Mouse (Mus musculus) spleen, postnatal 14 days (tissue): ENCODE data around the gene Ndufa4l2.

ENCODE experiments used
- DNase-seq, 2 experiments: peaks; one replicate each; pipeline ENCODE4 v3.0.0; 2021 to 2022; ENCODE audit warnings: low spot score in 2 of 2

Ndufa4l2 gene

DNA sequence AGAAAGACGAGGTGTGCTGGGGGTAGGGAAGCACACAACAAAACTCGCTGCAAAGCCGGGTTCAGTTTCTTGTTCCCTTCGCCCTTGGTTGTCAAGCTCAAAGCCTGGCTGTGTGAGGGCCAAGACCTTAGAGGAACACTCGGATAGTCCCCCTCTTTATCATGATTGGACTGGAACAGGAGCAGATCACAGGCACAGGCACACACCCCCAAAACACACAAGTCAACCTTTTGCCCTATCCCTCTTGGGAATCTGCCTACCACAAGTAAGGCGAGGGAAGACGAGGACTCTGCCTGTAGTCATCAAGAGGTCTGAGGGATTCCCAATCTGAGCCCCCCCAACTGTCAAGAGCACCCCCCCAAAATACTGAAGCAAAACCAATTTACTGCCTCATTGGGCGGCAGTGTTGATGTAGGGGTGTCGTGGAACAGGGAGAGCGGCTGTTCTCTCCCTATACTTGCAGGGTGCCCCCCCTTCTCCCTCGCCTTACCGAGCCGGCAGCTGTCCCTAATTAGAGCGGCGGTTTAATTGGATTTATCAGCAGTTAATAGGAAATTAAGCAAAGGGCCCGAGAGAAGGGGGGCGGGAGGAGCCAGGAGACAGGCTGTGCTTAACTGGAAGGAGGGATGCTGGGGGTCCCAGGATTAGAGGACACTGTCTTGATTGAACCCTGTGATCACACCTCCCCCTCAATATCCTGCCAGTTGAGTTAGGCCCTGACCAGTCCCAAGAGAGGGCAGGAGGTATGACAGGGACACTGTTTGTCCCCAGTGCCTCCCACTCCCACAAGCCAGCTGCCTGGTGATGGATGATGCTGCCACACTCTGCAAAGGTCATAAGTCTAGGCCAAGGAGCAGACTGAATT, 4.7 kb upstream of the Ndufa4l2 start:
- DNase-seq, result no peak

DNA sequence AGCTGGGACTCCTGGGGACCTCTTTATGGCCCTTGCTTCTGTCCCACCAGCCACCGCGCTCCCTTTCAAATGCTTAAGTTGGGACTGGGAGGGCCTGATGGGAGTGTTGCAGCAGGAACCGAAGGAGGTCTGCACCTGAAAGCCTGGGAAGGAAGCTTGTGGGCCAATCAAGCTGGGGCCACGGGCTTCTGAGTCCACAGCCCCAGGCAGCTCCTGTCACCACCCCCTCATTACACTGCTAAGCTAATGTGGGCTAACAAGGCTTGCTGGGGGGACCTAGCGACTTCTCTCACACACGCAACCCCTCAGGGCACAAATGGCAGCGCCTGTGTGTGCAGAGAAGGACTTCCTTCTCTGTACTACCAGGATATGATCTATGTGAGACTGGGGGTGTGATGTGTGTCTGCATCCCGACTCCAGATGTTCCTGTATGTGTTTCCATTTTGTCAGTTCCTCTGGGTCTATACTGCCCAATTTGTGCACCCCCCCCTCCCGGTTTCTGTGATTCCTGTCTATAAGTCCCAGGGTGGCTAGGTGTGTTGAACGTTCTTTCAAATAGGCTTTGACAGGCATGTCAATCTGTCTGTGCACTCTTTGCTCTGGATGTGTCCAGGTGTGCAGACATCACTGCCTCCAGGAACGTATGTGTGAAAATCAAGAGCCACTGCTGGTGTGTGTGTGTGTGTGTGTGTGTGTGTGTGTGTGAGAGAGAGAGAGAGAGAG, 3.7 kb upstream of the Ndufa4l2 start:
- no peak for DNase-seq

DNA sequence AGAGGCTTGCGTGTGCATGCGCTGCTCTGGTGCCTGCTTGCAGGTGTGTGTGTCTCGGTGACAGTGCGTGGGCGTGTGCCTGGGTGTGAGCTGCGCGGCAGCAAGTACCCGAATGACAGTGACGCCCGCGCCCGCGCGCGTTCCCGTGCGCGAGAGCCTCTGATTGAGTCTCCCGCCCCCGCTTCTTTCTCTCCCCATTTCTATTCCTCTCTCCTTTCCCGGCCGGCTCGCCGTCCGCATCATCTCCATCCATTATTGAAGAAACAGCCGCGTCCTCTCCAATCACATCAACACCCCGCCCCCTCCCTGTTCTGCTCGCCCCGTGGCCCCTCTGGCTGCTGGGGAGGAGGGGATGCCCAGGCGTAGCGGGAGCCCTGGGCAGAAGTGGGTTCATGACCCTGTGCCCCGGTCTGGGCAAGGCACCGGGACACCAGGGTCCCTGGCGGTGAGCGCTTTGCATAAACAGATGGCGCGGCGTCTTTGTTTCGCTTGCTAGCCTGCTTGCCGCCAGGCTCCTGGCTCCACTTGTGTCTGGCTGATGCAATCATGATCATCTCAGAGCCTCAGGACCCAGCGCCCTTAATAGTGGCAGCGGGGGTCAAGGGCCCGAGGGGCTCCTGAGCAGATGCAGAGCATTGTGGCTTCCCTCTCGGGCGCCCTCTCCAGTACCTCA, 3.0 kb upstream of the Ndufa4l2 start:
- DNase-seq, result no peak

DNA sequence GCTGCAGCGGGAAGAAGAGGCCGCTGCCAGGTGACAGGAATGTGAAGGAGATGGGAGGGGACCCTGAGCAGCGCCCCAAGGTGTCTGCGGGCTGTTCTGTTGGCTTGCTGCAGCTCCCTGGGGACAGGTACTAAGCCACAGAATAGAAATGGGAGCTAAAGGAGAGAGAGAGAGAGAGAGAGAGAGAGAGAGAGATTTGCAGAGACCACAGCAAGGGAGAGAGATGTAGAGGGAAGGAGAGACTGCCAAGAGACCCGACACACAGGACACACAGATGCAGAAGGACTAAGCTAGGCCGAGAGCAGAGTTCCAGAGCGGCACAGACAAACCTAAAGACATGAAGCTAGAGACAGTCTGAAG, 2.5 kb upstream of the Ndufa4l2 start:
- DNase-seq, result no peak

DNA sequence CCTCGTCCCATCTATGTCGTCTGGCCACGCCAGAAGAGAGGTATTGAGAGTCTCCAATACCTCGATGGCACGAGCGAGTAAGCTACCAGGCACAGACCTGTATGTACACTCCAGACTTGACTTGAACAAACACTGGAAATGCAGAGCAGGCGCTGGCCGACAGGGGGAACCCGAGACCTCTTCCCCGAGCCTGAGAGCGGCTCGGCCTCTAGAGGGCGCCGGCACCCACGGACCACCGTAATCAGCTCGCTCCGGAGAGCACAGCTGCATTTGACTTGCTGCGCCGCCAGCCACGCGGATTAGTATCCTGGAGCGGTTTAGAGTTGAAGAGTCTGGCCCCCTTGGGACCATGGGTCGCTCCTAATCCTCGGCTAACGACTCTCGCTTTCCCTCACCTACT, 2.0 kb upstream of the Ndufa4l2 start:
- peak; percentile 86 to 91 for DNase-seq

DNA sequence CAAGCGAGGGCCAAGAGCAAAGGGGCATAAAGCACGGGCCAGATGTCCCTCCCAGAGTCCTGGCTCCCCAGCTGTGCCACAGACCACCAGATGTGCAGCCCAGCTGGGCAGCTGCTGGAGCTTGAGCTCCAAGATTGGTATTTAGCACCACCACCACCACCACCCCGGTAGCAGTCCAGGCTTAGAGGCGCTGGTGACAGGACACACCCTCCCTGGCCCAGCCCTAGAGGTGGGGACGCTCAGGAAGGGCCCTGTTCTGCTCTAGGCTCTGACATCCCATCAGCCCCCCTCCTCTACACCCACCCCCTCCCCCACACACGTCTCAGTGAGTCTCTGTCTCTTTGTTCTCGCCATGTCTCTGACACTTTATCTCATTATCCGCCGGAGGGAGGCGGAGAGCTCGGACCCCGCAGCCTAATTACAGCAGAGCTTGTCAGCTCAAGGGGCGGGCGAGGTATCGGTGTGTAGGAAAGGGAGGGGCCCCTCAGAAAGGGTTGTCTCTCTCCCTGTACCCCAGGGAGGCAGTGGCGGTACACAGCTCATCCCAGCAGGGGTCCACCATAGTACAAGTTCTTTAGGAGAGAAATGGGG, 1.2 kb upstream of the Ndufa4l2 start:
- no peak for DNase-seq

DNA sequence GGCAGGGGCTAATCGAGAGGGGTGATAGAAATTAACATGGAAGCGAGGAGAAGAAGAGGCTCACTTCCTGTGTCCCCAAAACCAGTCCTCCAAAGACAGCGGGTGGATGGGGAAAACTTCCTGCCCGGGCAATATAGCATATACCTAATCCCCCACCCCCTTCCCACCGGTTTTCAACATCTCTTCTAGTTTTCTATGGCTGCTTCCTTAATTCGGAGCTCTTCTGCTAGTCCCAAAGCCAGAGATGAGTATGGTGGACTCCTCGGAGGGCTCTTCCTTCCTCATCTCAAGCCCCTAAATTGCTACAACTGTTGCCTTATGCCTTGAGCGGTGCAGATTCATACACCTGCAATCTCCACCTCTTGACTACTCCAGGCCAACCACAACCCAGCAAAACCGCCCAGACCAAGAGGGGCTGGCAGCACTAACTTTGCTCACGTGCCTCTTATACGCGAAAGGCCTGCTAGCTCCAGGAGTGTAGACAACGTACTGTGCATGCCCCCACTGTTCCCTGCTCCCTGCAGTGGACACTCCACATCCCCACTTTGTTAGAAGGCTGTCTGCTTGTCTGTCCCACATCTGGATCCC, 562 bp upstream of the Ndufa4l2 start:
- no peak for DNase-seq

DNA sequence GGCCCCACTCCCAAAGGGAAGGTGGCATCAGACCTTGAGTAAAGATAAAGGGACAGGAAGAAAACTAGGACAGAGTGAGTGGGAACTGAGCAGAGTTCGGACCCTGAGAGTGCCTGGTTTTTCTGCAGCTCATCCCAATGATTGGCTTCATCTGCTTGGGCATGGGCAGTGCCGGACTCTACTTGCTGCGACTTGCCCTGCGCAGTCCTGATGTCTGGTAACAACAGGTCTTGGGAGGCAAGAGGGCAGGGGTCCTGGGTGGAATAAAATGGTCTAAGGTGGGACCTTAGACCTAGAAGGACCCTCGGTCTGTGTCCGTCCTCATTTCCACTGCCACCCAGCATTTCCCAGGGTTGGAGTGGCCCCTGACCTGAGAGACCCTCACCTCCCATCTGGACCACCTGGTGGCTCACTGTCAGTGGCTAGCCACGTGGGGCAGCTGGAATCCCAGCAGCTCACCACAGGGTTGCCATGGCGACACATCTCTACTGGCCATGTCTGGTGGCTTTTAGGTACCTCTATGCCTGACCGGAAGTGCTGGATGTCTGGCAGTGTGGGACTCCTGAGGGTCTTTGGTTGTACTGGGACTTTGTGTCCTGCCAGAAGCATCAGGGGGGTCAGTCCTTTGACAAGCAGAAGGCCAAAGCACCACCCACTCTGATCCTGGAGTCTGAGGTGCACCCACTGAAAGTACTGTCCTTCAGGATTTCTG, 660 bp downstream of the Ndufa4l2 start:
- no peak for DNase-seq

DNA sequence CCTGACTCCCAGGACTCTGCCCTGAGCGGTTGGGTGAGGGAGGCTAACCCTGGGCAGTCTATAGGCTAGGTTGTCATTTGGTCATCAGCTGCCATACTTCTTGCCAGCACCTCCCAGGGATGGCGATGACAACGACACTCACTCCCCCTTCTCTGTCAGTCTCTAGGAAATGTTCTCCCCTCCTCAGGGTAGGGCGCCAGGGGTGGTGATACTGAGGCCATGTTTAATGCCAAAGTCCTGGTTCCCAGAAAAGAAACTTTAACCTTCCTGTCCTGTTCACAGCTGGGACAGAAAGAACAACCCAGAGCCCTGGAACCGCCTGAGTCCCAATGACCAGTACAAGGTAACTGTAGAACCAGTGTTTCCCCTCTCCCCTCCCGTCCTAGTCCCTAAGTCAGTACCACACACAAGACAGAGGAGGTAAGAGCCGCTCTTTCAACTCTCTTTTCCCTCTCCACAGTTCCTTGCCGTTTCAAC, 1.3 kb downstream of the Ndufa4l2 start:
- DNase-seq, result no peak

DNA sequence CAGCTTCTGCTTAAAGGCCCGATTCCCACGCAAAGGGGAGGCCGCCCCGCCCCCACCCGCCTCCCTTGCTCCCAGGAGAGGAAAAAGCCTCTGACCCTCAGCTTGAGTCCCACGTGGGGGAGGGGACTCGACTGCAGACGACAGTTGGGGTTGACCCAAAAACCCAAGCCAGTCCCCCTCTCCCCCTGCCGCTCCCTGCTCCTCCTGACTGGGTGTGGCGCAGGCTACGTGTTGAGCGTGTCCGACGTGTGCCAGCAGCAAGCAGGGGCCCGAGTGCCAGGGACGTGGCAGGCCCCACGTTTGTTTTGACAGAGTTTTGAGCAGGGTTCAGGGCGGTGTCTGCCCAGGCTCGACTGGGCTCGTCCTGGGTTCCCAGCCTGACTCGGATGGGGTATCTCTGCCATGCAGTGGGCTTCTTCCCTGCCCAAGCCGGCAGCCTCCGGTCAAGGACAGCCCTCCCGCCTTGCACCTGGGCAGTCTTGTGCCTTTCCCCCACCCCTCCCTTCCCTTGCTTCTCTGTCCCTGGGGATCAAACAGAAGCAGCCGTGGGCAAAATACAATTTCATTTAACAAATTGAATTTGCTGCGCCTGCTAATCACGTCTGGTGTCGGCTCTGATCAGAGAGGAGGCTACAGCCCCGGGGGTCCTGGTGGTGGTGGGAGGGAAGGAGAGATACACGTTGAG, 2.0 kb downstream of the Ndufa4l2 start:
- no peak for DNase-seq

DNA sequence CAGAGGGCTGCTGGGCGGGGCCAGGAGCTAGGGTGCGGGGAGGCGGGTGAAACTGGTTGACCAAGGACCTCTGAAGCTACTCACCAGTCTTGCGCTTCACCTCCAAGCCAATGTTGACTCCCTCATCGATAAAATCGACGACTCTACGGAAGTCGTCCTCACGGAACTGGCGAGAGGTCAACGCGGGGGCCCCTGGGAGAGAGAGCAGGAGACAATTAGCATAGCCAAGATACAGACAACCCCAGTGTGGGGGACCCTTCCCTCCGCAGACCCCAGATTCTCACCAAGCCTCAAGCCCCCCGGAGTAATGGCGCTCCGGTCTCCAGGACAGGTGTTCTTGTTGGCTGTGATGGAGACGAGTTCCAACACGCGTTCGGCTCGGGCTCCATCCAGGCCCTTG, 3.2 kb downstream of the Ndufa4l2 start:
- DNase-seq, result no peak

DNA sequence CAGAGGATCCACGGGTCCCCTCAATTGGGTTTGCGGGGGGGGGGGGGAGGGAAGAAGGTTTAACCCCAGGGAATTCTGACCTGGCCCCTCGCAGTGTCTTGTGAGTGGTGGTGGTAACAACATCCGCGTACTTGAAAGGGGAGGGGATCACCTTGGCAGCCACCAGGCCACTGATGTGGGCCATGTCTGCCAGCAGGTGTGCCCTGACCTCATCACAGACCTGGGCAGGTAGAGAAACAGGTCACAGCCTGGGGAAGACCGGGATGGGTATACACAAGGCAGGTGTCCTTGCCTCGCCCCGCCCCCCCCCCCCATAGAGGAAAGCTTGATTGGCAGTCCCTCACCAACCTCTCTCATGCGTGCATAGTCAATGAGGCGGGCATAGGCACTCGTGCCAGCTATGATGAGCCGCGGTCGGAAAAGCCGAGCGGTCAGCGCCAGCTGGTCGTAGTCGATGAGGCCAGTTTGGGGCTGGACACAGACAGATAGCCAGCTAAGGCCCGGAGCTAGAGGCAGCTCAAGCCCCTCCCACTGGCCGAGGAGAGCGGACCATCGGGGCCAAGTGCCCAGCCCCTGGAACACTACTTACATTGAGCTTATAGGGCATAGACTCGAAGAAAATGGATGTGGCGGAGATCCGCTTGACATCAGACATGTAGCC, 4.4 kb downstream of the Ndufa4l2 start:
- DNase-seq, result no peak

DNA sequence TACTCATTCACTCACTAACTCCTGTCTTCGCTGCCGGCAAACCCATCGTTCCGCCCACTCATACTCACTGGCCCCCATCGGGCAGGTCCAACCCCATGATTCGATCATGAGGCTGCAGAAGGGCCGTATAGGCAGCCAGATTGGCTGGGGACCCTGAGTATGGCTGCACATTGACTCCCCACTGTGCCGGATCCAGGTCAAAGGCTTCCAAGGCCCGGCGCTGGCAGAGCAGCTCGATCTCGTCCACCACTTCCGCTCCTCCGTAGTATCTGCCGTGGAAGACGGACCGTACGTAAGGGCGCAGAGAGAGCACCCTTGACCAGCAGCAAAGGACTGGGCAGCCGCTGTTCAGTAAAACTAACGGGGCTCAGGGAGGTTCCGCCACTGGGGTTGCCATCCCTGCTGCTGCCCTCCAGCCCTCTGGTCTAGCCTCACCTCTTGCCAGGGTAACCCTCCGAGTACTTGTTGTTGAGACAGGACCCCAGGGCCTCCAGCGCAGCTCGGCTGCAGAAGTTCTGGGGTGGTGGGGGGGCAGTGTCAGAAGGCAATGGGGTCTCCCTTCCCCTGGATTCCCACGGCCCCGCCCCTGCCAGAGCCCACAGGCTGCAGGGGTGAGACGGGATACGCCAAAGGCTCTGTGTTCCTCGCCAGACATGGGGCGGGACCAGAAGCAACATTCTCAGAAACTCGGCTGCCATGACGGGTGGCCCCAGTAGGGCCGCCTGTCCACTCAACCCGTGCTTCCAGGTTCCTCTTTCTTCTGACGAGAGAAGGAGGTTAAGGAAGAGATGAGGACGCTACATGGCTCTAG, 5.3 kb downstream of the Ndufa4l2 start:
- no peak for DNase-seq

DNA sequence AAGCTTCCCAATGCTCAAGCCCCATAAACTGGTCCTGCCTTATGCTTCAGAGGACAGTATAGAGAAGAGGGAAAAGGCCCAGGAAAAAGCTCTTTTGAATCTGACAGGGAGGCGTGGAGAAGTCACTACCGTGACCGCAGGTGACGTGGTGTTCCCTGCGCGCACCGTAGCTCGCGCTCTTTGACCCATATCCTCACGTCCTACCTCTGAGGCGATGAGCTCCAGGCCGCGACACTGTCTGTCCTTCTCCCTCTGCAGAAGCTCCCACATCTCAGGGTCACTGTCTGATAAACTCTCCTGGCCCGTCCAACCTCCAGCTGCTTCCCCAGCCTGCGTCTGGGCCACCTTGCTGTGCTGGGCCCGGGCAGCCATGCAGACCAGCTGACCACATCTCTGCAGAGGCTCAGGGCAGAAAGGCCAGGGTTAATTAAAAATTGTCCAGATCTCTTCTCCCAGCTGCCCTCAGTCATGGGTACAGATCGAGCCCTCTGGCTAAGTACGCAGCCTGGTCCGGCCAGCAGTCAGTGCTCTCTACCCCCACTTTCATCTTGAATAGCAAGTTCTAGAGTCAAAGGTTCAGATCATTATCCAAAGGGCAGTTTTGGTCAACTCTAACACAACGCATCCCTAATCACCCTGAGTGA, 6.1 kb downstream of the Ndufa4l2 start:
- DNase-seq, result no peak

DNA sequence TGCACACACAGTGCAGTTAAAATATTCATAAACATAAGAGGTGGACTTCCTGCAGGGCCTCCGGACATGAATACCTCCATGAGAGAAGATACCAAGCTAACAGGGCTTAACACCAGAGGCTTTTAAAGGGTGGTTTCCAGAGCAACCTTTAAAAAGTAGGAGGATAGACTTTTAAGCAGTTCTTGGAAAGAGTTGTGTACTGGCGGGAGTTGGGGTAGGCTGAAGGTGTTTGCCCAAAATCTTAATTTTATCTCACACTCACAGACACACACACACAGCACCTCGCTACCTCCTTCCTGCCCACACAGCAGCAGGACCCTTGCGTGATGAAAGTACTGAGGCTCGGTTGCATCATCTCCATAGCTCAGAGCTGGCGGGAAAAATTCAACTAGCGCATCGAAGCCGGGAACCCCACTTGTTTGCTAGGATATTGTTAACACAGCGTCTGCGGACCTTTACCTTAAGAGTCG, 6.9 kb downstream of the Ndufa4l2 start:
- DNase-seq, result no peak

DNA sequence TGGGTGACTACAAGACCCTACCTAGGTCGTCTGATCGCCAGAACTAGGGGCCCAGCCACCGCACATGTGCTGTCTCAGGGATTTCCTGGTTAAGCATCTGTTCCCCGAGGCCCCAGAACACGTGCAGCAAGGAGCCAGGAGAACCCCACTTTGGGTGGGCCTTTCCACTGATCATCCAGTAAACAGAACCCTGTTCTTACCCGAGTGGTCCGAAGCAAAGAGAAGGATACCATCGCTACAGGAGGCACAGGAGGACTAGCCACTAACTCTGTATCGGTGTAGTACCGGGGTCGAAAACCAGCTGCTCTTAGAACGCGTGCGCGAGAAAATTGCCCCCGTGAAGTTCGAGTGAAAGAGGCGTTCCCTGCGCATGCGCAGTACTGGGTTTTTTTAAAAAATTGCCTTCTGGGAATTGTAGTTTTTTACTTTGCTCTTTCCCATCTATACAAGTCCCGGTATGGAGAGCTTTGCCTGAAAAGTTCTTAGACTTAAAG, 7.4 kb downstream of the Ndufa4l2 start, which contains the start of gene Shmt2:
TSS of gene Shmt2 (minus strand) at position 357 of the 494 bp plus-strand sequence.
- DNase-seq, result peak; percentile 61 to 76

DNA sequence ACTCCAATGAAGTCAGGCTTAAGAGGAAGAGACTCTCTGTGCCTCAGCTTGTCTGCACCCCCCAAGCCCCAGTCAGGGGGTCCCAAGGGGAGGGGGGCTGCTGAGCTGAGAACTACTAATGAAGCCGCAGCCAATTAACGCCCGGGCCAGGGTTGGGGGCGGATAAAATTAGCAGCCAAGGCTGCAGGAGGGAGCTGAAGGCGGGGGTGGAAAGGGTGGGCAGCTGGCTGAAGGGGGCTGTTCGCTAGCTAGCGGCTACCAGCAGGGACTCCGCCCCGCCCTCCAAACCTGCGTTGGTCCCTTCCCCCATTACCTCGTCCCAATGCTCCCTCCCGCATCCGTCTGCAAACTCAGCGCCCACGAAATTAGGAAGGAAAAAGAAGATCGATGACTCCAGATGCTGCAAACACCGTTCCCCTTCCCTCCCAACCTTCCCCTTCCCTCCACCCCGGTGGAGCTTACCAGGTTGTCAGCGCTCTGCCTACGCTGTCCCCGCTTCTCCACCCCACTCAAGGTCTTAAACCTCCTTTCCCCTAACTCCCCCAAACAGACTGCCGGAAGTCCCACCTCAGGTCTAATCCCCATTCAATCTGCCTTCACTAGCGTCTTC, 10.0 kb downstream of the Ndufa4l2 start:
- no peak for DNase-seq

DNA sequence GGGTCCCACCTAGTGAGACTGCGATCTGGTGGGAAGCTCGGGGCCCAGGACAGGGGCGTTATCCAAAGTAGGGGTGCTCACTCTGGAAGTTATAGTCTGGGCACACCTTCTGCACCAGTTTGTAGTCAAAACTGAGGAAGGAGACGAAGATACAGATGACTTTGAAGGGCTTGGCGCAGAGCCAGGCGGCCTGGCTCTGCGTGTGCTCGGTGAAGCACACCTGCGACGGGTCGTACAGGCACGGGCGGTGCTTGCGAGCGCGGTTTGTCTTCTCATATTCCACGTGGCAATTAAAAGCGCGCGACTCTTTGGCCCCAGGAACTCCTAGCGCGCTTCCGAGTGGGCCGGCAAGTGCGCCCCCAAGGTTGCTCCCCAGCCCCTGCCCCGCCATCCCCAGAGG, 11.3 kb downstream of the Ndufa4l2 start:
- DNase-seq, result no peak
